Mouse (Mus musculus) forebrain, postnatal 0 days (tissue): ENCODE measurements at regions not wholly inside any gene's neighbourhood (a gene's known extent, or its start where the extent isn't known, plus 50 kb on each side); places are given as distances from the start of the nearest gene placed in this dataset.
A peak's percentile ranks its signal among the peaks of the same experiment; 100 is the strongest.

ENCODE experiments used
- ATAC-seq: fragments of 200-750 bp; cut with Nextera tagmentation; 2 replicates; pipeline ENCODE4 v1.8.0; 2017; ENCODE audit warnings: mild to moderate bottlenecking, moderate library complexity
- DNase-seq: peaks from one replicate; pipeline ENCODE4 v3.0.0-alpha.2; 2015
- H3K27ac ChIP-seq: fragments of 300-500 bp; sonication (generic); 2 replicates; pipeline ENCODE4 v1.5.1; 2014; ENCODE audit warnings: low read depth, mild to moderate bottlenecking, antibody characterized with exemption, low read length, moderate library complexity, mixed read lengths
- H3K27me3 ChIP-seq: fragments of 300-500 bp; sonication (generic); 2 replicates; pipeline ENCODE4 v1.6.1; 2014; ENCODE audit warnings: mild to moderate bottlenecking, low read length, mixed read lengths; ENCODE audit not compliant: insufficient read depth
- H3K36me3 ChIP-seq: fragments of 300-500 bp; sonication (generic); 2 replicates; pipeline ENCODE4 v1.6.1; 2014; ENCODE audit warnings: mild to moderate bottlenecking, moderate library complexity; ENCODE audit not compliant: insufficient read depth
- H3K4me1 ChIP-seq: fragments of 300-500 bp; sonication (generic); 2 replicates; pipeline ENCODE4 v1.6.1; 2014; ENCODE audit warnings: antibody characterized with exemption; ENCODE audit not compliant: insufficient read depth
- H3K4me2 ChIP-seq: fragments of 300-500 bp; sonication (generic); 2 replicates; pipeline ENCODE4 v1.6.1; 2014; ENCODE audit warnings: low read depth, mild to moderate bottlenecking, moderate library complexity
- H3K4me3 ChIP-seq: fragments of 300-500 bp; sonication (generic); 2 replicates; pipeline ENCODE4 v1.5.1; 2014; ENCODE audit warnings: low read depth, low read length, mixed read lengths
- H3K9ac ChIP-seq: fragments of 300-500 bp; sonication (generic); 2 replicates; pipeline ENCODE4 v1.6.1; 2014; ENCODE audit warnings: mild to moderate bottlenecking
- H3K9me3 ChIP-seq: fragments of 300-500 bp; sonication (generic); 2 replicates; pipeline ENCODE4 v1.6.1; 2016; ENCODE audit warnings: low read length
- CTCF ChIP-seq: sonication (generic); IDR thresholded peaks from 2 replicates; pipeline ENCODE4 v1.5.1; 2016; ENCODE audit warnings: antibody characterized with exemption, control low read depth, low read depth
- WGBS: fragments of 180-500 bp; shearing (Covaris S2); extraction: QIAGEN DNeasy Blood & Tissue Kit; methylation state at CpG from one replicate; pipeline ENCODE4 v1.1.7; 2014; 5-methylcytosine and 5-hydroxymethylcytosine counted together

- no peak overlapping the region for H3K4me2 ChIP-seq
- no peaks in the 10 kb centered on the region for H3K36me3 ChIP-seq
- no peak overlapping the region for H3K27ac ChIP-seq
- H3K9ac ChIP-seq = no peak overlapping the region
- ATAC-seq = peak; percentile 38; the same call in 1 of the 2 replicates
- H3K27me3 ChIP-seq = no peaks in the 10 kb centered on the region
- H3K4me1 ChIP-seq = no peaks in the 10 kb centered on the region
- H3K9me3 ChIP-seq = no peaks in the 10 kb centered on the region
- DNase-seq = peak; percentile 5
- H3K4me3 ChIP-seq = no peak overlapping the region
- 67% methylated on average over 1 of the region's 1 CpGs for WGBS
- no peak for TF ChIP-seq CTCF
These were observed 435.7 kb downstream of the Bmp2 start for GRCm38 (mm10) chr2:133987671-133988070.
